Mouse (Mus musculus): ENCODE data around the gene Rnh1.

DNA sequence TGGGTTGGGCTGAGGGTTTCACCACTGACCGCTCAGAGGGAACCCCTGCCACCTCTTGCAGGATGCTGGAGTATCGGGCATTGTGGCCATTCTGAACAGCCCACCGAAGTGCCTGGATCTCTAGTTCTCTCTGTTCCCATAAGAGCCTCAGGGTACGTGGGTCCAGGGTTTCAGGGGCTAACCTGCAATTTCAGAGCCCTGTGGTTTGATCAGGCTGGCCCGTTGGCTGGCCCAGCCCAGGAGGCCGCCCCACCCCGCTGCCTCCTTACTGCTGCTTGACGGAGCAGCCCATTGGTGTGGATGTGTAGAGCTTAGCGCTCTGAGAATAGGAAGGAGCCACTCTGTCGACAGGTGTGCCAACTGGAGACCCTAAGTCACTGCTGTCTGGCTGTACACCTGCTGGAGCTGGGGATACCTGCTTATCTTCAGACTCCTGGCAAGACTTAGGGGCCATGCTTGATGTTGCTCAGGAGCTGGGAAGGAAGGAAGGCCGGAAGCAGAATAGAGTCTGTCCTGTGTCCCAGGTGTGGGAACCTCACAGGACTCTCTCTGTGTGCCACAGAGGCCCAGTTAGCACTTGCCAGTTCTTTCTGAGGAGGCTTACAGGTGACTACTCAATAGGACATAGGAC lies 41.1 kb upstream of the Rnh1 start, which contains the start of gene Lmntd2:
- no peak for TF ChIP-seq CTCF (IDR thresholded peaks at IDR 0.05; ENCODE audit: borderline replicate concordance, extremely low read depth, insufficient read depth, insufficient read length)
- TF ChIP-seq POLR2A (IDR thresholded peaks at IDR 0.05; ENCODE audit: borderline replicate concordance, extremely low read depth, insufficient read depth, insufficient read length, poor library complexity, severe bottlenecking): no peak
